Mouse (Mus musculus) heart, adult 18-20 months (tissue): Measurements from ENCODE around the gene Nmnat2. TPM values are rescaled to one million over a fixed set of nuclear protein-coding genes. Genes with fewer than 3 reads are reported as not detected.
"Not testable (repeated sequence)": the region's sequence is repeated elsewhere in the genome, so short reads cannot be mapped to it uniquely, and the experiment has no call there.

Experiments
- DNase-seq, 2 experiments: peaks; one replicate each; pipeline ENCODE4 v3.0.0; 2021 to 2022; ENCODE audit warnings: mixed read lengths in 1 of 2
- total RNA-seq, 2 experiments: library from RNA; stranded (reverse); gene quantifications; 2 replicates each; pipeline ENCODE4 v1.2.3; 2021

The Nmnat2 gene
- total RNA-seq, 2 experiments from 2014 or later = 0.27 to 0.51 TPM

DNA sequence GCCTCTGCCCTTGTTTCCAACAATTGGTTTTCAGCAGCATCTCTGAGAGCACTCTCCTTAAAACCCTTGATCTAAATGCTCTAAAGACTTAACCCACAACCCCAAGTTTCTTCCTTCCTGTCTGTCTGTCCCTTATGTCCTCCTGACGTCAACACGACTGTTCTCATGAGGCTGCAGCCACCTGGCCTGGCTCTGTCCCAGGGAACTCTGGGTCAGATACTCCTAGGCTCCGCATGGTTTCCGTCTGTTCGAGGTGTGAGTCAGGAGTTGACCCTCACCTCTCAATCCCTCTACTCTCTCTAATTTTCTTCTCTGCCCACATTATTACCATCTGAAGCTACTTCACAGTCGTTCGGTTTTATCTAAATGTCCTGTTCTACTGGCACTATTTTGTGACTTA is 103.5 kb downstream of the Nmnat2 start:
- DNase-seq = no peak

DNA sequence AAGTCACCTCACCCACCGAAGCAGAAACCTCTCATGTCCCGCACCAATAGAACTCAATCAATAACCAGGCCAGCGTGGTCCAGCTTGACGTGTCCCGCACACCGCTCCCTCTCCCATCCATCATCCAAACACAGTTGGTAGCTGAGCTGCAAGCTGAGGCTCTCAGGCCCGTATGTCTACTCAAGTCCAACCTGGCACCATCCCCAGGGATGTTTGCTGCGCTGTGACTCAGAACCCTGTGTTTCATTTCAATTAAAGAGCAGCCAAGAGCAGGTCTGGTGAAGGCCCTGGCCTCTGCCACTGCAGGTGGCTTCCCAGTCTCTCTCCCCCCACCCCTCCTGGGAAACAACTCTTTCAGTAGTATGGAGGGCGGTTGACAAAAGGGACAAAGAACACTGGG is 104.8 kb downstream of the Nmnat2 start:
- no peak for DNase-seq

DNA sequence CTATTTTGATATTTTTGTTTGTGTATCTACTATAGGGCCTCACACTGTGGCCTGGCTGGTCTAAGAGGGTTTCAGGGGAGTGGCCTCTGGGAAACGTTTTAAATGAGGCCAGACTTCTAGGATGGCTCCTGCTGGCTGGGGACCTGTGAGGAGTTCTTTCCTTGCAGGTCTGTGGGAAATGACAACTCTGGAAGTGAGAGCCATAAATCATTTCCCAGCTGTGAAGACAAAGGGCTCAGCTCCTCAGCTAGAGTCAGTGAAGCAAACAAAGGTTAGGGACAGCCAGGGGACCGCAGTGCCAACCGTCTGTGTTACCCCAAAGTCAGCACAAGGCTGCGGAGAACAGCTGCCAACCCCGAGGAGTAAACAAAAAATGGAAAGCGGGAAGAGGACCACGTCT is 107.8 kb downstream of the Nmnat2 start:
- no peak for DNase-seq

DNA sequence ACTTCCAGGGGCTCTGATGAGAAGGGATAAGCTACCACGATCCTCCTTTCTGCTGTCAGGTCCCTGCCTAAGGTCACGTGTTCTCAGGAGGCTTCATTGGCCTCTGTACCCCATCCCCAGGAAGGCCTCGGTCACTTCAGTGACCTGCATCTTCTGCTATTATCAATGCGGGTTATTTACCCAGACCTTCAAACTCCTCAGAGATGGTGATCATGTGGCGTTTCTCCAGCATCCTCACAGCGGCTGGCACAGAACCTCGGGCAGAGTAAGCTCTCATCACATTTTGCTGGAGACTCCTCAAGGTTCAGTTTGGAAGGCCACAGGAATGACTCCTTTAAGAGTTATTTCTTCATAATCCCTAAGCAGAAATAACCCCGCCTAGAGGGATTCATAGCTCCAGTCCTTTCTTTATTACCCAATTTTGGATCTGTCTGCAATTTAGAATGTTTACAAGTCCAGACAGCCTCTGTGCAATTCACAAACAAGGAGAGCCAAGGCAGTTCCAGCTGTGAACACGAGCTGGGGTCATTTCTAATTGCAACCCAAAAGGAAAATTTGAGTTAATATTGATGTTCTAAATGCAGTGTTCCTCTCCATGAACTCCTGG is 110.1 kb downstream of the Nmnat2 start:
- peak; percentile 23 to 46 for DNase-seq

DNA sequence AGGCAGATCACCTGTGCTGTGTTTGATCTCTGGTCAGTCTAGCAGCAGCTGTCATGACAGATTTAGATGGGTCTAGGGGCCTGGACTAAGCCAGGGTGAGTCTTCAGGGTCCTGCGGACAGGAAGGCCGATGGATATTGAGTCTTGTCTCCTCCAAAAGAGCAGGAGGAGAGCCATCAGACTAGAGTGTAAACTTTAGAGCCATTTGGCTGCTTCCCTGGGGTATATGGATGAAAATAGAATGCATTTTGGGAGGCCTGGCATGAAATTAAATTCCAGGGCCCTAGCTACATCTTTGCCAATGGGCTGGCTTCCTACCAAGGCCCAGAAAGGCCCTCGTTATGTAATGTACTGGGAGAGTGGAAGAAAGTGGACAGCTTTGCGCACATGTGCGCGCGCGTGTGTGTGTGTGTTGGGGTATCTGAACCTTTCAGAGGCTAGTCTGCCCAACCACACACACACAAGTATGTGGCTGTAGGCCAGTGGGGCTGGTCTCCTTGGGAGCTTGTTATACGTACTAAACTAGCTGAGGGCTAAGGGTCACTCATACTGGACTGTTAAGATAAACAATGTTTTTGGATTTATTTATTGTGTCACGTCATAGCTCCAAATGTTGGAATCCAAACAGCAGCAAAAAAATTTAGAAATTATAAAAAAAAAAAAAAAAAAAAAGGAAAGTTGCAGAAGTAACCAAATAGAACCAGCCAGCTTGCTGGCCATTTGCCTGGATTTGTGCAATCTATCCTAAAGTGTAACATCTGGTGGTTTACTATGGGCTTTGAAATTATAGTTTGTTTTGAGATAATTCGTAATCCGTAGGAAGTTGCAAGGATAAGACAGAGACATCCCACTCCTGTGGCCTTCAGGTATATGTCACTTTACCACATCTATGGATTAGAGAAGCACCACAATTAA is 110.9 kb downstream of the Nmnat2 start:
- peak; percentile 86 to 87 for DNase-seq

DNA sequence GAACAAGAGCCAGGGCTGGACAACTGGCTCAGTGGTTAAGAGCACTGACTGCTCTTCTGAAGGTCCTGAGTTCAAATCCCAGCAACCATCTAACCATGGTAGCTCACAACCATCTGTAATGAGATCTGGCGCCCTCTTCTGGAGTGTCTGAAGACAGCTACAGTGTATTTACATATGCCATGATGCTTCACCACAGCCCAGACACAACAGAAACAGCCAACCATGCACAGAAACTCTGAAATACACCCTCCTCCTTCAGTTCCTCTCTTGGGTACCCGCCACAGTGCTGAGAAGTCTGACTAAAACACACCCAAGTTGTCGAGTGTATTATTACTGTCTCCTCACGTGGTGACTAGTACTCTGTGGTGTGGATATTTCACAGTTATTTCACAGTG is 111.6 kb downstream of the Nmnat2 start:
- DNase-seq = no peak

DNA sequence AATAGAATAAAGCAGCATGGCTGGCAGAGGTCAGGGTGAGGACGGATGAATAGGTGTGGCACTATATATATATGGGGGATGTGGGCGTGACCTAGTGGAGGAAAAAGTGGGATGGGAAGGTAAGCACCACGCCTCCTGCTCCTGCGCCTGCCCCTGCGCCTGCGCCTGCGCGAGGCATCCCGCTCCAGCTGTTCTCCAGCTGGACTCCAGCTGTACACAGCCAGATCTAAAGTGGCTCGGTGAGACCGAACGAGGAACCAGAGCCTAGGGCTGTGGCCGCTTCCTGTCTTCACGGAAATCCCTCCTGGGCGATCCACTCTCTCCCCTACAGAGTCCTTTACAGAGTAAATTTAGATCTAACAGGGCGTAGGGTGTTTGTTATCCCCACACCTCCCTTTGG is 116.8 kb downstream of the Nmnat2 start:
- DNase-seq = peak; percentile 52 to 54

DNA sequence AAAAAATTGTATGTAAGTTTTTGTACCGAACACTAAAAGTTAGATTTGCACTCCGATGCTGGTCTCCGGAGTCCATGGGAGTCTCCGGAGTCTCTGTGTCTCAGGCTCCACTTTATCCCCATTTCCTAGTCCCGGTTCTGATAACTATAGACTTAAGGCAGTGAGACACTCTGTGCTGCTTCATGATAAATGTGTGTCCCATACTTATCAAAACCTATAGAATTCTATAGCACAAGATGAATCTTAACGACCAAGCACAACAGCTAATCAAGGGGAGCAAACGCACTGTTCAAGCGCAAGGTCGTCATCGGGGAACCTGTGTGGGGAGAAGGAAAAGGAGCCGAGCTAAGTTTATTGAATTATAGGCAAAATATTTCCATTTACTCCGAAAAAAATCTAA is 117.2 kb downstream of the Nmnat2 start:
- no peak for DNase-seq

DNA sequence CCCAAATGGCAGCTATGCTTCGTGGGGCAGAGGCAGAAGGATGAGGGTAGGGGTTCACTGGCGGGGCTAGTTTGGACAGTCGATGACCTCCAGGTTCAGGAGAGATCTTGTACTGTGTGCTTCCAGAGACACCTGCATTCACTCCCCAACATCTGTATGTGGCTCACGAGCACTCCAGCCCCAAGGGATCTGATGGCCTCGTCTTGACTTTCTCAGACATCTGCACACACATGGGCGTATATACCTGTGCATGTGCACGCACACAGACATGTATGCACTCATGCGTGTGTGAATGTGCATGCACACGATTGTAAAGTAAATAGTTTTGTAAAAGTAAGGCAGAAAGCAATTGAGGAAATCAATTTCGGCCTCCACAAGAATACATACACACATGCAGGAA is 117.9 kb downstream of the Nmnat2 start:
- DNase-seq = no peak

DNA sequence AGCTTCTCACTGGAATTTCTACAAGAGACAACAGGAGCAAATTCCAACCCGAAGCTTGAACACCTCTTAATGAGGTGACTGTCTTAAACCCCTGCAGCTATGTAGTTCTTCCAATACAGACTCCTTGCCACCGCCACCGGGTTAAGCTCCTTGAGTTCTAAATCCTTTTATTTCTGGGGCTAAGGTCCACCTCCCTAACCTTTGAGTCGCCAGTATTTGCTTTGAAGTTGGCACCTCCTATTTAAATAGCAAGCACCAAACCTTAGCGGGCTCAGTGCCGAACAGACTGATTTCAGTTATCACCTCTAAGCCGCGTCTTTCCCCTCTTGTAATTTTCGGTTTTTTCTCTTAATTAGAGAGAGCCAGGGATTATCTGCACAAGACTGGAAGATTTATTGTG is 118.6 kb downstream of the Nmnat2 start:
- DNase-seq = no peak

DNA sequence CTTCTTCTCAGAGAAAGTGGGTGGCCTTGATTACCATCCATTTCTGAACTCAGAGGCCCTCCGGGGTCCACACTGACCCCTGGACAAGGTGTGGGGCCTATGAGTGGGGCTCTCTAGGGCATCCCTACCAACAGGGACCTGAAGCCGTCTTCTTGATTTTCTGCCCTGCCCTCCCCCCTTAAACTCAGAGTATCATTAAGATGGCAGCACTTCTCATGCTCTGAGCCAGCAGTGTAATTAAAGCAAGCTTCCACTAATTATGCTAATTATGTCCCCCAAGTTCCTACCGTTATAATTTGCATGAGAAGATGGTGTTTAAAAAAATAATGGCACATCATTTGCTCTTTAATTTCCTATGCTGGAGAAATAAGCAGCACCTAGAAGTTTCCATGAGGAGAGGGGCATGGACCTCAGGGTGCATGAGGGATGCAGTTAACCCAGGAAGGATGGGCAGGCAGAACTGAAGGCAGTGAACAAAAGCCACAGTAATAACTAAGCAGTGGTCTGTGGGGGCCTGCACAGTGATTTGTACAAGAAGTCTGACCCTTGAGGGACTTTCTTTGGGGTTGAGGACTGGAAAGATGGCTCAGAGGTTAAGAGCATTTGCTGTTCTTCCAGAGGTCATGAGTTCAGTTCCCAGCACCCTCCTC is 120.4 kb downstream of the Nmnat2 start:
- DNase-seq = no peak

DNA sequence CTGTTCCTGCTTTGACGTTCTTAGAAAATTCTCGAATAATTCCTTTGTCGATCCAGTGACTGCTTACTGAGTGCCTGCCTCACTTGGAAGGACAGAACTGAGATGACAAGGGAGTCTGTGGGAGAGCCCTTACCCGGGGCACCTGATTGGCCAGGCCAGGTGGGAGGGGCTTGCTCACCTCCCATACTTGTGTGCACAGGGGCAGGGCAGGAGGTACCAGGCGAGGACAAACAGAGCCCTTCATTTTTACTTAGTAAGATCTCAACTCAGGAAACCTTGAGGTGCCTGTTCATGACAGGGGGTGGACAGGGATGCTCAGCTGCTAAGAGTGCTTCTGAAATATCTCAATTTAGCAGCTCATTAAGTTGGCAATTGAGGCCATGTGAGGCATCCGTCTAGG is 121.2 kb downstream of the Nmnat2 start:
- no peak for DNase-seq

DNA sequence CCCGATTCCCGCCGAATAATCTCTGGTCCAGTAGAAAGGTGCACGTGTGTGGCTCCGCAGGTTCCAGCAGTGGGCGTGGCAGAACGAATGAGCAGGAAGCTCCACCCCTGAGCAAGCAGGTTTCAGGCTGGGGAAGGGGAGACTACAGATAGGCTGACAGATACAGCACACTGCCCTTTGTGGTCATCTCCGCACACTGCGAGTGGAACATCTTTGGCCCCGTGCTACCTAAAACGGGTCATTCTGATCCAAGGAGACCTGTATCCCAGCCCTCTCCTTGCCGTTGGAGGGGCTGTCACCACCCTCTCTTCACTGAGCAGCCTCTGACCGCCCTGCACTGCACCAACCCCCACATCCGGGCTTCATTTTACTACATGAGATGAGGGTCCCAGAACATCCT is 128.4 kb downstream of the Nmnat2 start:
- not testable (repeated sequence) for DNase-seq

DNA sequence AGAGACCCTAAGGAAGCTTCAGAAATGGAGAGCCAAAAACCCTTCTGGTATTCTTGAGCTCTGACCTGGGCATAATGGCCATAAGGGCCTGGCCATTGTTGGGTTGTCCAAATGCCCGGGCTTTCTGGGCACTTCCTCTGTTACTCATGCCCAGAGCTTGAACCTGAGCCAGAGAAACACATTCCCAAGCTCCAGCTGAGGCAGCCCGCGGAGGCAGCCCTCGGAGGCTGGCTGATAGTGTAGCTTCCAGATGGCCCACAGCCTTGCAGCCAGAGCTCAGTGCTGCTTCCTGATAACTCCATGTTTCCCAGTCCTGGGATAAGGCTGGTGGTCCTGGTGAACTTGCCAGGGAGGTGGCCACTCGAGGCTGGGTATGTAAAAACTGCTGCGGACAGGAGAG is 129.4 kb downstream of the Nmnat2 start:
- peak in 1 of 2 experiments; percentile 49 for DNase-seq

DNA sequence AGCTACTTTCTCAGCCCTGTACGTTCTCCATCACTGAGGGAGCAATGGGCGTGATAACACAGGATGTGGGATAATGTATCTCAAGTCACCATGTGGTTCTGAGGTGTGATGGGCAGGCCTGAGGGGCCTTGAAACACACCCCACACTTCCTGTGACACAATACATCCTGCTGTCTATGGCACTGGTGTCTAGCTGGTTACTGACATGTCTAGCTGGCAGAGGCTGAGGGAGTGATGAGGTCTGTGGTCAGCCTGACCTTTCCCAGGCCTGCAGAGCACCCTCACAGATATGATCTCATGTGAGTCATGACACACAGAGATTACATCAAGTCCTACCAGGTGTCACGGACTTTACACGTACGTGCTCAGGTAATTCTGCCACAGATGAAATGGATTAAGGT is 130.4 kb downstream of the Nmnat2 start:
- DNase-seq = no peak

DNA sequence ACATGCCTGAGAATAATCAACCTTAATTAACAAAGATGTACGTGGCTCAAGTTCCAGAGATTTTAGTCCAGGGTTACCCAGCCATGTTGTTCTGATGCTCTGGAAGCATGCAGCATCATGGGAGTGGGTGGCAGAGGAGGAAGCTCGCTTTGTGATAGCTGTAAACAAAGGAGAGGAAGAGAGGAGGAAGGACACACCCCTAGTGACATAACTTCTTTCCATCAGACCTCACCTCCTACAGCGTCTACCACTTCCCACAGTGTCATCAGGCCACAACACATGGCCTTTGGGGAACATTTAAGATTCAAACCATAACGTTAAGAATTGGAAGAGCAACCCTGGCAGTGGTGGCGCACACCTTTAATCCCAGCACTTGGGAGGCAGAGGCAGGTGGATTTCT is 133.0 kb downstream of the Nmnat2 start:
- no peak for DNase-seq

DNA sequence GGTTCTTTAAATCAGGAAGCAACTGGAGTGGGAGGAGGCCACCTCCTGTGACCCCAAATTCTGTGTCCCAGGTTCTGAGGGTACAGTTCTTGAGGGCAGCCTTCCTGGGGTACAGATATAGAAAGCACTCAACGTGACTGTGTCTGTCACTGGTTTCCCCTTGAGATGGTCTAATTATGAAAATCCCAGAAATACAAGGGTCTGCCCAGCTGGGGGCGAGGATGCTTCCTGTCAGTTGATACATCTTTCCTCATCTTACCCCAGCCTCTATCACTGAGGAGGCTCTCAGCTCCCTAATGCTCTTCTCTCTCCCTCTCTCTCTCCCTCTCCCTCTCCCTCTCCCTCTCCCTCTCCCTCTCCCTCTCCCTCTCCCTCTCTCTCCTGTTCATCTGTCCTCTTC is 135.3 kb downstream of the Nmnat2 start:
- DNase-seq = no peak

DNA sequence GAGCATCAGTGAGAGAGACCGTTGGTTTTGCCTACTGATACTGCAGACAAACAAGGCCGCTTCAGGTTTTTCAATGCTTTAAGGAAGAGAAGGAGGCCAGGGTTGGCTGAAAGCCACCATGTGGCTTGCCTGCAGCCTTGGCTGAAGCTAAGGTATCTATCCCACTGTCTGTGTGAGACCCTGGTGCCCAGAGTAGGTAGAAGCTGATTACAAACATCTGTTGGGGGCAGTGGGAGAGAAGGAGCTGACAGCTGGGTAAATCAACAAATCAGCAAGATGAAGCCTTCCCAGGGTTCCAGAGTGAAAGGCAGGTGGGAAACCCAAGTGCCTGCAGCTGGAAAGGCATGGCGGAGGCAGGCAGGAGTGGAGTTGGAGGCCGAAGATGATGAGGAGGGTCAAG is 136.0 kb downstream of the Nmnat2 start:
- no peak for DNase-seq

DNA sequence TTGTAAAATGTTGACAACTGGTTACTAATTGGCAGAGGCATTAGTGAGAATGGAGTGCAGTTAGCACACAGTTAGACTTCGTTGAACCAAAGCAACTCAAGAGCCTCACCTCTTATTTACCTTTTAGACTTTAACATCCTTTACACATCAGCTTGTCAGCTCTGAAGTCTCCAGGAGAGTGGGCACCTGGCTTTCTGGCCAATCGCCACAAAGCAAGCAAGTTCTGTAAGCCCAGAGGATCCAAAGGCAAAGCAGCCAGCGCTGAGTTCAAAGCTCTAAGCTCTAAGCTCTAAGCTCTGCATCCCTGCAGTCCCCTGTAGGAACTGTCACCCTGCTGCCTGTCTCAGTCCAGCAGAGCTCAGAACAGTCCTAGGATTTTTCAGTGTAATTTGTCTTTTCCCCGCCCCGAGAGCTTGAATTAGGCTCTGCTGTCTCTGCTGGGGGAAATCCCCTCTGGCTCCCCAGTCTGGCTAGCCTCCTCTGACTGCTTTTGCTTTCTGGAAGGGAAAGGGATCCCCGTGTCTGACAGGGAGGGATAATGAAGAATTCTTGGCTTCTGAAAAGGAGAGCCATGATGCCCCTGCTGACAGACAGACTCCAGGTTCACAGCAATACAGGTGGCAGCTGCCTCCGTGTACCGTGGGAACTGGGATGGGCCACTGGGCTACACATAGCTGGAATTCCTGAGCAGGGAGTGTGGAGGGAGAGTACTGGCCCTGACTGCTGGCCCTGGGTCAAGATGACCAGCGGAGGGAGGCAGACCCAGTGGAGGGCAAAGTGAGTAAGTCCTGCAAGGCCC is 136.8 kb downstream of the Nmnat2 start:
- peak; percentile 49 to 69 for DNase-seq

DNA sequence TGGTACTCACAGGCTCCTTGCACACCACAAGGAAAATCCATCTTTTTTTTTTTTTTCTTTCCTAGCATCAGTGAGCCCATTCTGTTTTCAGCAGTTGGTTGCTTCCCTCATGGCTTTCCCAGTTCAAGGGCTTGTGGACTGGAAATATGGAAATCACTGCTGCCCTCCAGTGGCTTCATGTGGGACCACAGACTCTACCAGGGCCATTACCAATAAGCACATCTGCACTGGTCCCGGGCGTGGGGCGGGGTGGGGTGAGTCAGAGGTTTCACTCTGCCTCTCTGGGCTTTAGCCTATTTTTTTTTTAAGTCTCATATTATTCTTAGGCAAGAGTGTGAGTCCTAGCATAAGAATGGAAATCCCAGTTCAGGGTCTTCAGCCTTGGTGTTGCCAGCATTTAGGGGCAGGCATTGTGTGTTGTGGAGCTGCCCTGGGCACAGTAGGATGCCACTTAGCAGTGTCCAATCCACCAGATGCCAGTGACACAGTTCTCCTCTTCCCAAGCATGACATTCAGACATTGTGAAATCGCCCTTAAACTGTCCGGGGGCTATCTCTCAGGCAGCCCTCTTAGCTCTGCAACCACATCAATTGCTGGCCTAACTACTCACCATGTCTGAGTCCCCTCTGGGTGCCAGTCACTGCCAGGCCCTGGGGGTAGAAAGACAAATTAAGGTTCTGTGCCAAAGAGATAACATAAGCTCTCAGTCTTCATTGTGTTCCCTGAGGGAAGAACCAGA is 137.6 kb downstream of the Nmnat2 start:
- peak; percentile 85 to 87 for DNase-seq

DNA sequence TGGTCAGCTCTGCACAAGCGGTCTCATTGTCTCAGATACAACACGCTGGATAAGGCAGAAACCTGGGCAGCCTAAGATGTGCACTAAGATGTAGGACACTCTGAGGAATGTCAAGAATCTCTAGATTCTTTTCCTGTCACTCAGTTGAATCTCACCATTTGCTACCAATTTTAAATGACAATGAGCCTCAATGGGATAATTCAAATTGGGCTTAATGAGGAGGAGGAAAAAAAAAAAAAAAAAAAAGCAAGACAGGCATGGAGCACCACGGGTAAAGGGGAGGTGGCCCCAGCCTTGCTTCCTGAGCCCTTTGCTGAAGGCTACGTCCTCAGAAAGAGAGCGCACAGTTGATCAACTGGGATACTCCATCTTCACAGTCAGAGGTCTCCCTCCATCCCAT is 138.4 kb downstream of the Nmnat2 start:
- no peak for DNase-seq

DNA sequence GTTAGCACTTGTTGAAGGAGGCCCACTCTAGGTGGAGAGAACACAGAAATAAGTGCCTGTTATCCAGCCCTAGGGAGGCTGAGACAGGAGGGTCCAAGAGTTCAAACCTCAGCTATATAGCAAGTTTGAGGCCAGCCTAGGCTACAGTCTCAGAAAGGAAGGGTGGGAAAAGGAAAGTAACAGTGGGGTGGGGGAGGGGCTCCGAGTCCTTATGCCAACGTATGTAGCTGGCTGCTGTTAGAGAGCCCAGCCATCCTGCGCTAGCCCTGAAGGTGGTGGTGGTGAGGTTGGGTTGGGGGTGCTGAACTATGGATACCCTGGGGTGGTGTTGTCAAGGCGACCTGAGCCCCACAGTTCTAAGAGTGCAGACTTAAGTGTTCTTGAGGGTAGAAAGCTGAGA is 138.8 kb downstream of the Nmnat2 start:
- DNase-seq = no peak
